Mouse (Mus musculus) olfactory bulb, adult 2 months (tissue): ENCODE measurements around the gene Il21.

ENCODE experiments used
- CTCF ChIP-seq: fragments of 200-500 bp; IDR thresholded peaks from 2 replicates; pipeline ENCODE4 v1.5.1; 2012; ENCODE audit warnings: low read depth, mild to moderate bottlenecking, low read length, moderate library complexity; ENCODE audit not compliant: insufficient read depth
- POLR2A ChIP-seq: fragments of 200-500 bp; IDR thresholded peaks from 2 replicates; pipeline ENCODE4 v1.6.1; 2012; ENCODE audit warnings: mild to moderate bottlenecking, low read depth, low read length, moderate library complexity; ENCODE audit not compliant: insufficient read depth

DNA sequence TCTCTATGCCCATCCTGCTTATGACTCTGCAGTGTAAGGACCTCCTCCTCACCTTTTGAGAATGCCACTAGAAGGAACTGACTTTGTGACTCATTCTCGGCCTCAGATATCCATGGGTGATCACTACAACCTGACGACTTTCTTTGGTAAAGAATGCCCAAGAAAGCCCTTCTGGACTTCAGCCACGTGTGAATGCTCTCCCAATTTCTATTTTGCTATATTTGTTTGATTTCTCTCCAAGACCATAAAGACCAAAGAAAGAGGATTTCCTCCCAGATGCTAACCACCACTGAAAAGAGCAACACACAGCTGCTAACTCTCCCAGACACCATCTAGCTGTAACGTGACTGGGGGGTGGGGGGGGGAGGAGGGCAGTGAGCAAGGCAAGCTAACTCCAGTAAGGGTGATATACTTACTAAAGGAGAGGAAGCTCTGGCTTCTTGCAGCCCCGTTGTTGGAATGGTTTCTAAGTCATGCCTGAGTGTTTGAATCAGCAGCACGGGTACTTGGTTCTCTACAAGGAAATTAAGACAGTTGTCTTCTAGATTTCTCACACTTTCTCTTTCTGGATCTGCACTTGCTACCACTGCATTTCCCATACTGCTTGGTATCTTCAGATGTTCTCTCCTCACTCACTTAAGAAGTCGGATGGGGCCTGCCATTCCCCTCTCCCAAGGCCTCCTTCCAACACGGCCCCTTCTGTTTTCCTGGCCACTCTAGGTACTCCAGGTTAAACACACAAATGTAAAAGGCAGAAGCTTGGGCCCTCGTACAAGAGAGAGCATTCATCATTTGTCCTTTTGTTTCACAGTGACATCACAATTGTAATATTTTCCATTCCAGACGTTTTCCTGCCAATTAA lies 57.5 kb downstream of the Il21 start:
- TF ChIP-seq POLR2A (no peak), CTCF (no peak)
